Mouse (Mus musculus): ENCODE results near the gene Lax1. TPM values are rescaled to one million over a fixed set of nuclear protein-coding genes. Genes with fewer than 3 reads are reported as not detected.

Gene Lax1
- polyA plus RNA-seq (2015; fragmentation: Nextera tagmentation; extraction: Ambion mirVana): 0.10 and 0.18 TPM in 2 replicates

GRCm38 (mm10) chr1:133689897-133690296 is at the start of gene Lax1:
TSS of gene Lax1 (minus strand) at chr1:133690108.

GRCm38 (mm10) chr1:133661203-133661933 is 28.5 kb downstream of the Lax1 start, which contains the start of gene Gm38394:
TSS of gene Gm38394 (minus strand) at chr1:133661318.

GRCm38 (mm10) chr1:133660466-133661202 is 29.3 kb downstream of the Lax1 start, which contains the start of gene Zbed6:
TSS of gene Zbed6 (minus strand) at chr1:133660885.

Small RNA genes lying within 50 kb of the gene (microRNA-seq; reads per million reads assigned to microRNA genes)
- gene Mir6903: 1.7 to 2.1 reads per million in 2 experiments

Other genes with a start within 250 kb of the Lax1 start
- 213 and 236 TPM in 2 replicates for gene Snrpe, start 79.8 kb downstream of the Lax1 start, polyA plus RNA-seq (2015; fragmentation: Nextera tagmentation; extraction: Ambion mirVana)
- not detected in 2 replicates for gene Zbed6, start 29.2 kb downstream of the Lax1 start, polyA plus RNA-seq (2015; fragmentation: Nextera tagmentation; extraction: Ambion mirVana)
- 2.8 and 2.9 TPM in 2 replicates for gene Gm38394, start 28.8 kb downstream of the Lax1 start, polyA plus RNA-seq (2015; fragmentation: Nextera tagmentation; extraction: Ambion mirVana)
- gene Atp2b4, start 110.9 kb upstream of the Lax1 start, polyA plus RNA-seq (2015; fragmentation: Nextera tagmentation; extraction: Ambion mirVana): 5.5 and 7.1 TPM in 2 replicates
- gene Optc, start 217.9 kb upstream of the Lax1 start, polyA plus RNA-seq (2015; fragmentation: Nextera tagmentation; extraction: Ambion mirVana): 0.12 and 0.13 TPM in 2 replicates
- gene Prelp, start 231.3 kb upstream of the Lax1 start, polyA plus RNA-seq (2015; fragmentation: Nextera tagmentation; extraction: Ambion mirVana): 7.8 and 14.1 TPM in 2 replicates